Mouse (Mus musculus) T-cell, adult 2 months (primary cell): ENCODE measurements around the gene Ifna12.
A peak's percentile ranks its signal among the peaks of the same experiment; 100 is the strongest.
"Not testable (repeated sequence)": the region's sequence is repeated elsewhere in the genome, so short reads cannot be mapped to it uniquely, and the experiment has no call there.

Experiments
- DNase-seq: peaks from one replicate; pipeline ENCODE4 v3.0.0; 2022; ENCODE audit warnings: low spot score

Ifna12 gene

GRCm38 (mm10) chr4:88603276-88603675 is at the start of gene Ifna12:
Ifna12 (minus strand) TSS chr4:88603376.
- DNase-seq: no peak

DNA sequence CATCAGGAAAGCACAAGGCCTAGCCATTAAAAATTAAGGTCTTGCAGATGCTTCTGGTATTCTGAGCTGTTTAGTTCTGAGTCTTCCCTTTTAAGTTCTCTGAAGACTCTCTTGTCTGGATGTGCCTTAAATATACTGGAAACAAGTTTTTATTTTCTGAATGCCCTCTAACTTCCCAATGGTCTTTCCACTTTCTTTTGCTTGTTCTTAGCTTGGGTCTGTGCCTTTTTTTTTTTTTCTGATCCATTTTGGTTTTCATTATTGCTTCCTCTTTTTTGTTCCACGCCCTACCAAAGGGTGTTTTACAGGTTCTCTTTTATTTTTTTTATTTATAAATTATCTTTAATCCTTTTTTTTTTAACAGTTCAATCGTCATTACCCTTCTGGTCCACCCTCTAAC is 41.2 kb upstream of the Ifna12 start, which contains the start of gene Ifna13:
Ifna13 (minus strand) TSS at position 101 of the 400 bp plus-strand sequence.
- no peak for DNase-seq

DNA sequence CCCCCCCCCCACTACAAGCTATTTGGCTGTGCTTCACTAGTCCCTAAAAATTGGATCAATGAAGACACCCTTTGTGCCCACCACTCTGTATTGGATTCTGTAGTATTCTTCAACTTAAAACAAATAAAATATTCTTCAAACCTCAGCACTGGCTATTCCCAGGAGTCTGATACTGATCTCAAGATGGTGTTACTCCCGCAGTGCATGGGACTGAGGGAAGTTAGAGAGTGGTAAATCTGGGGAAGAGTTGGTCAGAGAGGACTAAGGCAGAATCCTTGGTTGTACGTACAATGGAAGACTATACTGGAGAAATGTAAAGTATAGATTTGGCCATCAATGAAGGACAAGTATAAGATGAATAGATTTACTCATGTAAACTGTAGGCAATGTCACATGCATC is 39.4 kb upstream of the Ifna12 start:
- DNase-seq: no peak

- DNase-seq: peak; percentile 85
Observed at GRCm38 (mm10) chr4:88641077-88641831, 38.1 kb upstream of the Ifna12 start.

DNA sequence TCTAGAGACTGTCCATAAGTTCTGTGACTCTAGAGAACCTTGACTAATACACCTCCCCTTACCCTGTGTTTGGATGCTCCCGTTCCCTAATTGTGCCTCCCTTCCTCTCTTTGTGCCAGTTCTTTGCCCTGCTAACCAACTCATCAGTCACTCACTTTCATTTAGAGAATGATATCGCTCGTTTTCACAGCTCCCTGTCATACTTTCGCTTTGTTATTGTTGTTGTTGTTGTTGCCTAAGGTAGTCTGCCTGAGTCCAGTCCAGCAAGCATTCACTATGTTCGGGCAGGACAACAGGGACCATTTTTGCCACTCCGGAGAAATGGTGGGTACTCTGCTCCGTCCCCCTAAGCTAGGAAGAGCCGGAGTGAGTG is 37.5 kb upstream of the Ifna12 start:
- DNase-seq: no peak

DNA sequence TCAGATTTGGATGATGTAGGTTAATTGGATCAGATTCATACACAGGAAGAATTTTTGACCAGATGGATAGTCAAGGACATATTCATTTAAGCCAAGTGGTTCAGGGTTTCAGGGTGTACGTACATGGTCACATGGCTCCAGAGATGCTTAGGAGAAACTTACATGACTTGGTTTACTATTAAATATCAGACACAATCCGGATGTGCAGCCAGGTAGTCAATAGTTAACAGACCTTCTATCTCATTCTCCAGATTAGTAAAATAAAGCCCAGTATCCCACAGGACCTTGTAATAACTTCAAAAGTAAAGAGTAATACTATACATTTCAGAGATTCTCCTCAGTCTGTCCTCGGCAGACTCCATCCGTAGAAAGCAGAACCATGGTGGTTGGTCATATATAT is 31.1 kb upstream of the Ifna12 start, which contains the start of gene C87499:
C87499 (minus strand) TSS at position 101 of the 400 bp plus-strand sequence.
- DNase-seq: no peak

- no peak for DNase-seq
Observed at GRCm38 (mm10) chr4:88592285-88592684, 10.9 kb downstream of the Ifna12 start, which contains the start of gene Ifna9. Ifna9 (minus strand) TSS chr4:88592385.

GRCm38 (mm10) chr4:88571698-88572097 is 31.5 kb downstream of the Ifna12 start, which contains the start of gene Ifna14:
Ifna14 (minus strand) TSS chr4:88571798.
- DNase-seq: no peak

- DNase-seq: no peak
Observed at GRCm38 (mm10) chr4:88561791-88562190, 41.4 kb downstream of the Ifna12 start.

DNA sequence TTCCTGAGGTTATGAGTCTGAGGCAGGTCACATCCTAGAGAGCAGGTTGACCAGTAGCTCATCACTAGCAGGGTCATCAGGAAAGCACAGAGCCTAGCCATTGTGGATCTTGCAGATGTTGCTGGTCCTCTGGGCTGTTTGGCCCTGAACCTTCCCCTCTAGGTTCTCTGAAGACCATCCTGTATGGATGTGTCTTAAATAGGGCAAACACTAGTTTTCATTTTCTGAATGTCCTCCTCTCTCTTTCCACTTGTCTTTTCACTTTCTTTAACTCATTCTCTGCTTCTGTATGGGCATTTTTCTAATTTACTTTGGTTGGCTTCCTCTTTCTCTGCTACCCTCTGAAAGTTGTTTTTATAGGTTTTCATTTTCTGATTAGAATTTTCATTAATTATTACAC is 45.0 kb downstream of the Ifna12 start, which contains the start of gene Ifna15:
Ifna15 (minus strand) TSS at position 101 of the 400 bp plus-strand sequence.
- not testable (repeated sequence) for DNase-seq
